Mouse (Mus musculus): ENCODE measurements at regions not wholly inside any gene's neighbourhood (a gene's known extent, or its start where the extent isn't known, plus 50 kb on each side); places are given as distances from the start of the nearest gene placed in this dataset.

DNA sequence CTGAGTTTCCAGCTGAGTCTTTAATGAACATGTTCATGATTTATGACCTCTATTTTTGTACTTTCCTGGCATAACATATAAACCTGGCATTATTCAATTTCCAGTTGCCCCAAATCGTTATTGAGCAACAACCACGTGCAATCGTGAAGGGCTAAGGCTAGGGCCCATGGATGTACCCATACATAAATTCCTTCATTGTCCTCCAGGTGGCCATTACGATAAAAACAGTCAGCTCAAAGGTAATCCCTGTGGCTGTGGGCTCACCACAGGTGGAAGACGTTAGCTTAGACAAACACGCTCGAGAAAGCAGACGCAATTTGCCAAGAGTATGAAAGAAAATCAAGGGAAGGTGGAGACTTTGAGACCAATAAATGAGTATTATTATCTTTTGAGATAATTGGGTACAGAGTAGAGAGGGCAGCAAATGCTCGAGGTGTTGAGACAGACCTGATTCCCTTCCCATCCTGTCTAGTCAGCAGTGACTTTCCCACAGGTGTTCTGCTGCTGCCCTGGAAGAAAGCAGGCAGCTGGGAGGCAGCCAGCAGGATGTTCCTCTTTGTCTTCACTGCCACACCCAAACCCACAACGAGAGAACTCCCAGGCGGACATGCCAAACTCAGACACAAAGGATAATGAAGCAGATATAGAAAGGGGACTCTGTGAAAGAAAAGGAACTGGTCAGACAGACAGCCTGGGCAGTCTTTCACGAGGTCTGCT, 2205.4 kb upstream of the Gm7489 start:
- 34% methylated on average over 12 of the region's 12 CpGs for WGBS
- no peaks in the 10 kb centered on the region for H3K9me3 ChIP-seq (ENCODE audit: control insufficient read depth, low read length)
- H3K36me3 ChIP-seq (ENCODE audit: control insufficient read depth, insufficient read depth, low read length), result no peaks in the 10 kb centered on the region
- H3K4me3 ChIP-seq (replicated peaks; ENCODE audit: low read length), result no peak overlapping the region
- H3K4me2 ChIP-seq (replicated peaks; ENCODE audit: low read depth, low read length, severe bottlenecking), result no peak overlapping the region
- H3K27me3 ChIP-seq (ENCODE audit: control insufficient read depth, insufficient read depth, low read length), result no peaks in the 10 kb centered on the region
- no peak for TF ChIP-seq POLR2A (IDR thresholded peaks at IDR 0.05; ENCODE audit: borderline replicate concordance, extremely low read depth, insufficient read depth, insufficient read length)
- DNase-seq (ENCODE audit: low spot score) (no peak), ATAC-seq (ENCODE audit: low FRiP score, low read depth) (no peak)
- no peak overlapping the region for H3K27ac ChIP-seq (replicated peaks; ENCODE audit: low read depth, low read length)
- H3K9ac ChIP-seq (ENCODE audit: low read depth, low read length, severe bottlenecking), result no peak overlapping the region
- peaks cover 4% of the 10 kb centered on the region for H3K4me1 ChIP-seq (ENCODE audit: control insufficient read depth, insufficient read depth, low read length)

DNA sequence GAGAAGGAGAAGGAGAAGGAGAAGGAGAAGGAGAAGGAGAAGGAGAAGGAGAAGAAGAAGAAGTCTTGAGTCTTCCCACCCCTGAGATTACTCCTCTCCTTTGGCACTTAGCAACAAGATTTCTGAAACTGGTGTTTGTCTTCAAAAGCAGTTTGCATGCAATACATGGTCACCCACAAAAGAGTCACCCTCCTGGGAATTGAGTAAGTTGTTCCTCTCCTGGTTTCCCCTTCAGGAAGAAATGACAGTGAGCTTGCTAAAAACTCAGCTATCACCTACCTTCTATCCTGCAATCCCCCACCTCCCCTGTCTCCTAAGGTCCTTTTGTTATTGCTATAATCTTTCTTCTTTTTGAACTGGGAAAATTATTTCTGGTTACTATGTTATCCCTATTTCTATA, 2204.2 kb upstream of the Gm7489 start:
- Histone ChIP-seq H3K4me2 (replicated peaks; ENCODE audit: low read depth, low read length, severe bottlenecking) (no peak overlapping the region), H3K27me3 (ENCODE audit: control insufficient read depth, insufficient read depth, low read length) (no peaks in the 10 kb centered on the region), H3K9me3 (ENCODE audit: control insufficient read depth, low read length) (no peaks in the 10 kb centered on the region), H3K4me1 (ENCODE audit: control insufficient read depth, insufficient read depth, low read length) (peaks cover 4% of the 10 kb centered on the region), H3K27ac (replicated peaks; ENCODE audit: low read depth, low read length) (no peak overlapping the region), H3K9ac (ENCODE audit: low read depth, low read length, severe bottlenecking) (no peak overlapping the region), H3K36me3 (ENCODE audit: control insufficient read depth, insufficient read depth, low read length) (no peaks in the 10 kb centered on the region), H3K4me3 (replicated peaks; ENCODE audit: low read length) (no peak overlapping the region)
- ATAC-seq (ENCODE audit: low FRiP score, low read depth) (no peak), DNase-seq (ENCODE audit: low spot score) (no peak)
- no peak for TF ChIP-seq POLR2A (IDR thresholded peaks at IDR 0.05; ENCODE audit: borderline replicate concordance, extremely low read depth, insufficient read depth, insufficient read length)

DNA sequence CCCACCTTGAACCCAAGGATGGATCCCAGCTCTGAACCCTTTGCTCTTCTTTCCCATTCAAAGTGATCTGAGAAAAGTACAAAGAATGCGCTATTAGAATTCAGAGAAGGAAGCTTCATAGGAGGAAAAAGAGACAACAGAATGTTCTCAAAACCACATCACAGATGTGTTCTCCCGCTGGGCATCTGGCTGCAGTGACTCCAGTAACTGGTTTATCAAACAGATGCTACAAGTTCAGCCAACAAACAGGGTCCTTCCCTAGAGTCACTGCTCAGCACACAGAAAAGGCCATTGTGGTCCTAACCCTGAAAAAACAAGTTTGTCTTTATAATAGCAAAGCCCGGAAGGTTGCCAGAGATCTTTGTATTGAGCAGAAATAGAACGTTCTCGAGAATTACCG, 2203.5 kb upstream of the Gm7489 start:
- DNase-seq (ENCODE audit: low spot score) (no peak), ATAC-seq (ENCODE audit: low FRiP score, low read depth) (no peak)
- no peak overlapping the region for H3K27ac ChIP-seq (replicated peaks; ENCODE audit: low read depth, low read length)
- H3K9ac ChIP-seq (ENCODE audit: low read depth, low read length, severe bottlenecking), result no peak overlapping the region
- no peaks in the 10 kb centered on the region for H3K9me3 ChIP-seq (ENCODE audit: control insufficient read depth, low read length)
- no peak overlapping the region for H3K4me3 ChIP-seq (replicated peaks; ENCODE audit: low read length)
- H3K36me3 ChIP-seq (ENCODE audit: control insufficient read depth, insufficient read depth, low read length), result no peaks in the 10 kb centered on the region
- 90% methylated on average over 6 of the region's 6 CpGs for WGBS
- H3K4me2 ChIP-seq (replicated peaks; ENCODE audit: low read depth, low read length, severe bottlenecking), result no peak overlapping the region
- H3K27me3 ChIP-seq (ENCODE audit: control insufficient read depth, insufficient read depth, low read length), result no peaks in the 10 kb centered on the region
- H3K4me1 ChIP-seq (ENCODE audit: control insufficient read depth, insufficient read depth, low read length), result peaks cover 4% of the 10 kb centered on the region
- TF ChIP-seq POLR2A (IDR thresholded peaks at IDR 0.05; ENCODE audit: borderline replicate concordance, extremely low read depth, insufficient read depth, insufficient read length), result no peak

GRCm38 (mm10) chr15:51682331-51682730, 2202.4 kb upstream of the Gm7489 start:
- no peak overlapping the region for H3K4me2 ChIP-seq (replicated peaks; ENCODE audit: low read depth, low read length, severe bottlenecking)
- 77% methylated on average over 5 of the region's 5 CpGs for WGBS
- H3K4me3 ChIP-seq (replicated peaks; ENCODE audit: low read length), result no peak overlapping the region
- H3K9ac ChIP-seq (ENCODE audit: low read depth, low read length, severe bottlenecking), result no peak overlapping the region
- H3K27ac ChIP-seq (replicated peaks; ENCODE audit: low read depth, low read length), result no peak overlapping the region
- H3K36me3 ChIP-seq (ENCODE audit: control insufficient read depth, insufficient read depth, low read length), result no peaks in the 10 kb centered on the region
- no peaks in the 10 kb centered on the region for H3K9me3 ChIP-seq (ENCODE audit: control insufficient read depth, low read length)
- H3K4me1 ChIP-seq (ENCODE audit: control insufficient read depth, insufficient read depth, low read length), result peaks cover 4% of the 10 kb centered on the region
- no peak for TF ChIP-seq POLR2A (IDR thresholded peaks at IDR 0.05; ENCODE audit: borderline replicate concordance, extremely low read depth, insufficient read depth, insufficient read length)
- ATAC-seq (ENCODE audit: low FRiP score, low read depth) (no peak), DNase-seq (ENCODE audit: low spot score) (no peak)
- no peaks in the 10 kb centered on the region for H3K27me3 ChIP-seq (ENCODE audit: control insufficient read depth, insufficient read depth, low read length)

- Histone ChIP-seq H3K4me2 (replicated peaks; ENCODE audit: low read depth, low read length, severe bottlenecking) (no peak overlapping the region), H3K4me3 (replicated peaks; ENCODE audit: low read length) (no peak overlapping the region), H3K36me3 (ENCODE audit: control insufficient read depth, insufficient read depth, low read length) (no peaks in the 10 kb centered on the region), H3K9ac (ENCODE audit: low read depth, low read length, severe bottlenecking) (no peak overlapping the region), H3K4me1 (ENCODE audit: control insufficient read depth, insufficient read depth, low read length) (no peaks in the 10 kb centered on the region), H3K9me3 (ENCODE audit: control insufficient read depth, low read length) (no peaks in the 10 kb centered on the region), H3K27ac (replicated peaks; ENCODE audit: low read depth, low read length) (no peak overlapping the region), H3K27me3 (ENCODE audit: control insufficient read depth, insufficient read depth, low read length) (no peaks in the 10 kb centered on the region)
- 78% methylated on average over 13 of the region's 13 CpGs for WGBS
- TF ChIP-seq POLR2A (IDR thresholded peaks at IDR 0.05; ENCODE audit: borderline replicate concordance, extremely low read depth, insufficient read depth, insufficient read length), result no peak
- DNase-seq (ENCODE audit: low spot score), result no peak
- no peak for ATAC-seq (ENCODE audit: low FRiP score, low read depth)
Observed at GRCm38 (mm10) chr15:51687007-51687540, 2197.6 kb upstream of the Gm7489 start.

Measured in limb, embryonic 14.5 days (tissue).